Mouse (Mus musculus) heart, embryonic 10.5 days (tissue): ENCODE results near the gene Rps6kb1. TPM values are rescaled to one million over a fixed set of nuclear protein-coding genes. Genes with fewer than 3 reads are reported as not detected.
A peak's percentile ranks its signal among the peaks of the same experiment; 100 is the strongest.

Experiments
- DNase-seq: peaks from one replicate; pipeline ENCODE4 v3.0.0-alpha.2; 2017; ENCODE audit warnings: low spot score
- H3K27ac ChIP-seq: fragments of 300-500 bp; sonication (generic); 2 replicates; pipeline ENCODE4 v1.5.1; 2016; ENCODE audit warnings: mild to moderate bottlenecking
- H3K27me3 ChIP-seq: fragments of 300-500 bp; sonication (generic); 2 replicates; pipeline ENCODE4 v1.6.1; 2016; ENCODE audit warnings: mild to moderate bottlenecking; ENCODE audit not compliant: poor library complexity, insufficient read depth, severe bottlenecking
- H3K36me3 ChIP-seq: fragments of 300-500 bp; sonication (generic); 2 replicates; pipeline ENCODE4 v1.6.1; 2016; ENCODE audit warnings: mild to moderate bottlenecking, moderate library complexity
- H3K4me1 ChIP-seq: fragments of 300-500 bp; sonication (generic); 2 replicates; pipeline ENCODE4 v1.6.1; 2016; ENCODE audit warnings: mild to moderate bottlenecking
- H3K4me3 ChIP-seq: fragments of 300-500 bp; sonication (generic); 2 replicates; pipeline ENCODE4 v1.5.1; 2016; ENCODE audit warnings: mild to moderate bottlenecking, moderate library complexity
- H3K9me3 ChIP-seq: fragments of 300-500 bp; sonication (generic); 2 replicates; pipeline ENCODE4 v1.6.1; 2016; ENCODE audit warnings: mild to moderate bottlenecking, moderate library complexity
- WGBS: fragments of 180-500 bp; shearing (Covaris S2); methylation state at CpG from one replicate; pipeline ENCODE4 v1.1.7; 2016; 5-methylcytosine and 5-hydroxymethylcytosine counted together
- polyA plus RNA-seq: library from polyadenylated mRNA; unstranded; fragments of >200 nt; fragmentation: Nextera tagmentation; extraction: Ambion mirVana; gene quantifications from 2 replicates; pipeline ENCODE4 v1.2.1, GENCODE M21; 2016

Rps6kb1 gene
- 54.3 and 60.4 TPM in 2 replicates for polyA plus RNA-seq

- peak; percentile 100 for DNase-seq
- Histone ChIP-seq H3K9me3 (no peaks in the 10 kb centered on the region), H3K36me3 (peaks cover 10% of the 10 kb centered on the region), H3K4me3 (peak within 1 kb of the TSS; percentile 100), H3K27me3 (no peaks in the 10 kb centered on the region), H3K4me1 (peaks cover 16% of the 10 kb centered on the region; the same call in 1 of the 2 replicates), H3K27ac (peak within 1 kb of the TSS; percentile 98)
- WGBS, result under 1% methylated on average over 43 of the region's 43 CpGs
Observed at GRCm38 (mm10) chr11:86544639-86545299, at the start of gene Rps6kb1, which contains the start of gene Tubd1. Gene Rps6kb1, minus strand, starts transcription at chr11:86544805. Gene Tubd1, plus strand, starts transcription at chr11:86544991.

- Histone ChIP-seq H3K27me3 (no peaks in the 10 kb centered on the region), H3K36me3 (peaks cover 6% of the 10 kb centered on the region; the same call in 1 of the 2 replicates), H3K4me3 (no peak overlapping the region), H3K4me1 (peaks cover 14% of the 10 kb centered on the region), H3K9me3 (no peaks in the 10 kb centered on the region), H3K27ac (no peak overlapping the region)
- no peak for DNase-seq
- WGBS, result 87% methylated on average over 5 of the region's 5 CpGs
Observed at GRCm38 (mm10) chr11:86593443-86593842, 48.8 kb upstream of the Rps6kb1 start.

DNA sequence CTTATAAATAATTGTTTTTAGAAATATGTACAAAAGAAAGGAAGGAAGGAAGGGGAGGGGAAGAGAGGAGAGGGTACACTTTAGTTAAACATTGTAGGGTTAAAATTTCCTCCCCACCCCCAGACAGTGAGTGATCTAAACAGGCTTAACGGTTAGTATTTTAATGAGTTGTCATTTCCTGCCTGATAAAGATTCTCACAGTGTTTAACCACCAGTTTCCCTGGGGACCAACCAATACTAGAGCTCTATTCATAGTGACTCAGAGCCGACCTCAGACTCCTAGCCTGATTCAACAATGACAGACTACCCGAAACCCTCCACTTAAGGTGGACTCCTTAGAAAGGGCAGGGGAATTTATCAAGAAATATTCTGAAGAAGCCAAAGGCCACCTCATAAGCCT lies 48.4 kb upstream of the Rps6kb1 start:
- Histone ChIP-seq H3K9me3 (no peaks in the 10 kb centered on the region), H3K27me3 (no peaks in the 10 kb centered on the region), H3K27ac (no peak overlapping the region), H3K4me1 (peaks cover 17% of the 10 kb centered on the region), H3K4me3 (no peak overlapping the region), H3K36me3 (peaks cover 4% of the 10 kb centered on the region; the same call in 1 of the 2 replicates)
- DNase-seq, result no peak
- WGBS, result 29% methylated on average over 3 of the region's 3 CpGs

- H3K27ac ChIP-seq, result no peak overlapping the region
- no peak overlapping the region for H3K4me3 ChIP-seq
- no peaks in the 10 kb centered on the region for H3K27me3 ChIP-seq
- 82% methylated on average over 2 of the region's 2 CpGs for WGBS
- H3K9me3 ChIP-seq, result no peaks in the 10 kb centered on the region
- H3K36me3 ChIP-seq, result 0 out of 2 replicates have a peak, but pooled peaks cover 4% of the 10 kb centered on the region
- no peak for DNase-seq
- peaks cover 26% of the 10 kb centered on the region for H3K4me1 ChIP-seq
Observed at GRCm38 (mm10) chr11:86591931-86592616, 47.5 kb upstream of the Rps6kb1 start.

DNA sequence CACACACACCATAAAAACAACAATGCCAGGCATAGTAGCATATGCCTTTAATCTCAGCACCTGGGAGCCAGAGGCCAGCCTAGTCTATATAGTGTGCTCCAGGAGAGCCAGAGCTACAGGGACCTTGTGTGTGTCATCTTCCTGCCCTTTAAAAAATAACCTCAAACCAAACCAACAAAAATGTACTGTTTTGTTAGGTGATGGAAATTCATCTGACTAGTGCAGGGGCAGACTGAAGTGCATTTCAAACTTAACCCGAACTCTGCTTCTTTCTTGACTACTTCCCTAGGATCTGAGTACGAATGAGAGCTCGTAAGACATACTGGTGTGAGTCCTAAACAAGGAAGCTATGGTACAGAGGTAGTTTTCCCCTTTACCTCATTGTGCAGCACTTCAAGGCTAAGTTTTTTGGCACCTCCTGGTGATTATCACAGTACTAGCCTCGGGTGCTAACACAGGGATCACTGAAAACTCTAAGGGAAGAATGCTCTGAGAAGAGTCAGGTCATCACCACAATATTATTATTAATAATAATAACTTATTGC lies 46.8 kb upstream of the Rps6kb1 start:
- DNase-seq, result no peak
- WGBS, result 83% methylated on average over 4 of the region's 4 CpGs
- Histone ChIP-seq H3K36me3 (0 out of 2 replicates have a peak, but pooled peaks cover 4% of the 10 kb centered on the region), H3K4me1 (peaks cover 26% of the 10 kb centered on the region), H3K27ac (no peak overlapping the region), H3K27me3 (no peaks in the 10 kb centered on the region), H3K4me3 (no peak overlapping the region), H3K9me3 (no peaks in the 10 kb centered on the region)

DNA sequence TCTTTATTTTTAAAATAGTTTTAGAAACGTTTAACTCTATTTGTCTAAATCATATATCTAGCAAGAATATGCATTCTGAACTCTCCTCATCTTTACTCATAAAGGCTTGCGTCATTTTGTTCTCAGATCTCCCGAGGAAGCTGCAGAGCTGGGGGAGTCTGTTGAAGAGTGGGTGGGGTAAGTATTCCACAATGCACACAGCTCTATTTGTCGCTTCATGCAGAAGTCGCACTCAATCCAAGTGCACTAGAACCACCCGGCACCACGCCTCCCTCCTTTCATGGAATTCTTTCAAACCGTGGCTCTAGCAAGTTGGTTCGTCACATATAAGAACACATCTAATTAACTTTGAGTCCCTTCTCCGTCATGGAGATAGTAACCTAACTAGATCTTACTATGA lies 46.0 kb upstream of the Rps6kb1 start:
- no peak overlapping the region for H3K27ac ChIP-seq
- DNase-seq, result no peak
- H3K9me3 ChIP-seq, result no peaks in the 10 kb centered on the region
- H3K4me3 ChIP-seq, result no peak overlapping the region
- no peaks in the 10 kb centered on the region for H3K27me3 ChIP-seq
- H3K36me3 ChIP-seq, result 0 out of 2 replicates have a peak, but pooled peaks cover 4% of the 10 kb centered on the region
- 89% methylated on average over 10 of the region's 10 CpGs for WGBS
- peaks cover 26% of the 10 kb centered on the region for H3K4me1 ChIP-seq

DNA sequence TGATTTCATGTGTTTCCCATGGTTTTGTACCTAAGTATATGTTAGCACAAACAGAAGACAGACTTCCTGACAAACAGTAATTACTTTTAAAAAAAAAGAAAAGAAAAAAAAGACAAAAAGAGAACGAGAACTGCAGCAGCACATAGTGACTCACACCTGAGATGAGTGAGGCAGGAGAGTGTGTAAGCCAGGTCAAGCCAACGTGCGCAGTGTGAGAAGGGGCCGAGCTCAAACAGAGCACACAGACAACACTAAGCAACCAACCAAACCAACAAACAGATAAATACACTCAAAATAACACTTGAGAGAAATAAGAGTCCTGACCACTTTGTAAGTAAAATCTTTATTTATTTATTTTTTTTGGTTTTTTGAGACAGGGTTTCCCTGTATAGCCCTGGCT lies 45.5 kb upstream of the Rps6kb1 start:
- Histone ChIP-seq H3K4me1 (peaks cover 30% of the 10 kb centered on the region), H3K9me3 (no peaks in the 10 kb centered on the region), H3K4me3 (no peak overlapping the region), H3K36me3 (0 out of 2 replicates have a peak, but pooled peaks cover 4% of the 10 kb centered on the region), H3K27me3 (no peaks in the 10 kb centered on the region), H3K27ac (no peak overlapping the region)
- WGBS, result 86% methylated on average over 4 of the region's 4 CpGs
- DNase-seq, result no peak

DNA sequence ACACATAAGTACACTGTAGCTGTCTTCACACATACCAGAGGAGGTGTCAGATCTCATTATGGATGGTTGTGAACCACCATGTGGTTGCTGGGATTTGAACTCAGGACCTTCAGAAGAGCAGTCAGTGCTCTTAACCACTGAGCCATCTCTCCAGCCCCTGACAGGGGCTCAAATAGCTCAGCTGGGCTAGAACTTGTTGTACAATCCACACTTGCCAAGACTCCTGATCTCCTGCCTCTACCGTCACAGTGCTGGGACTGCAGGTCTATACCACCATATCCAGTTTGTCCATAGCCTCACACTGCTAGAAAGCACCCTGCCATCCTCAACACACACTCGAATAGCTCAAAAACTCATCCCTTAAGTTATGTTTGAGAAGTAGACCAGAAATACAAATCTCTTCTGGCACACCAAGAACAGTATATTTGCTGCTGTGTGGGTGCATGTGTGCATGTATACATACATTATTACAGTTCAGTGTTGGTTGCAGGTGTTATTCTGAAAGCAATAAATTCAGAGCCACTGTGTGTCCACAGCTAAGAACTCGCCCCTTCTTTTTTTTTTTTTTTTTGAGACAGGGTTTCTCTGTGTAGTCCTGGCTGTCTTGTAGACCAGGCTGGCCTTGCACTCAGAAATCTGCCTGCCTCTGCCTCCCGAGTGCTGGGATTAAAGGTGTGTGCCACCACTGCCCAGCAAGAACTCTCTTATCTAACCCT lies 44.1 kb upstream of the Rps6kb1 start:
- DNase-seq, result no peak
- Histone ChIP-seq H3K9me3 (no peaks in the 10 kb centered on the region), H3K4me1 (peaks cover 25% of the 10 kb centered on the region), H3K4me3 (no peak overlapping the region), H3K27ac (no peak overlapping the region), H3K36me3 (no peaks in the 10 kb centered on the region), H3K27me3 (no peaks in the 10 kb centered on the region)
- WGBS, result 86% methylated on average over 4 of the region's 4 CpGs

GRCm38 (mm10) chr11:86587830-86588229 lies 43.2 kb upstream of the Rps6kb1 start:
- H3K4me3 ChIP-seq, result peak overlapping the region; percentile 70; the same call in 1 of the 2 replicates
- no peaks in the 10 kb centered on the region for H3K27me3 ChIP-seq
- peak overlapping the region; percentile 95 for H3K27ac ChIP-seq
- no peak for DNase-seq
- no peaks in the 10 kb centered on the region for H3K9me3 ChIP-seq
- no peaks in the 10 kb centered on the region for H3K36me3 ChIP-seq
- 30% methylated on average over 7 of the region's 7 CpGs for WGBS
- H3K4me1 ChIP-seq, result peaks cover 18% of the 10 kb centered on the region

DNA sequence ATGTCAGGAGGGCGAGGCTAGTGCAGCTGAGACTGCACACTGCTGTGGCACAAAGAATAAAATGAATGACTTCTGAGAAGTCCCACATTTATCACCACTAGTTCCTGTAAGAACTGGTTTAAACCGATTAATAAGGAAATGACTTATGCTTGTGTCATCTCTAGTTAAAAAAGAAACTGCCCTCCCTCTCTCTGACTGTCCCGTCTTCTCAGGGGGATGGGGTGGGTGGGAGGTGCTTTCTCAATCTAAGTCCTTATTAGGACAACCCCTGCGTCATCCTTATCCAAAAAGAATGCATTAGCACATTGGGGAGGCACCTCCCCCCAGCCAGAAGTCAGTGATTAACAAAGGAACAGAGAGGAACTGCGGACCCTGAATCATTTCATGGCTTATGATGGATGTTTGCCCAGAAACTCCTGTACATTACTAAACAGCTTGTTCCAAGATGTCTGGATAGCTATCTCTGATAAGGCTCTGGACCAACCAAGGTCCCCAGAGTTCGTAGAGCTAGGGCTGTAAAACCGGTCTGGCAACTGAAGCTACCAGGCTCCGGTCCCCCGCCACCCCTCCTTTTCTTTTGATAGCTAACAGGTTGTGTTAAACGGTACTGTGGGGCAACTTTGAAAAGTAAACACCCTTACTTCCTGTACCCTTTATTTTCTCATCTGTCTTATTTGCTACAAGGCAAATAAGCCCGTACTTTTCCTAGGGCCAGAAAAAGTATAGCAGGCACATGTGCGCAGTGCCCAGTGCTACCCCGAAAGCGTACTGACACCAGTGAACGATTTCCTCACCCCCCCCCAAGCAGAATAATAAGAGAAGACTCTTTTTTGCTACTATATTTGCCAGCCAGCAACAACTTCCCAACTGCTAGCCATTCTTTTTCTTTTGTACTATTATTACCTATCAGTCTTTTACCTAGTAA lies 42.5 kb upstream of the Rps6kb1 start:
- H3K4me1 ChIP-seq, result peaks cover 15% of the 10 kb centered on the region
- no peaks in the 10 kb centered on the region for H3K9me3 ChIP-seq

DNA sequence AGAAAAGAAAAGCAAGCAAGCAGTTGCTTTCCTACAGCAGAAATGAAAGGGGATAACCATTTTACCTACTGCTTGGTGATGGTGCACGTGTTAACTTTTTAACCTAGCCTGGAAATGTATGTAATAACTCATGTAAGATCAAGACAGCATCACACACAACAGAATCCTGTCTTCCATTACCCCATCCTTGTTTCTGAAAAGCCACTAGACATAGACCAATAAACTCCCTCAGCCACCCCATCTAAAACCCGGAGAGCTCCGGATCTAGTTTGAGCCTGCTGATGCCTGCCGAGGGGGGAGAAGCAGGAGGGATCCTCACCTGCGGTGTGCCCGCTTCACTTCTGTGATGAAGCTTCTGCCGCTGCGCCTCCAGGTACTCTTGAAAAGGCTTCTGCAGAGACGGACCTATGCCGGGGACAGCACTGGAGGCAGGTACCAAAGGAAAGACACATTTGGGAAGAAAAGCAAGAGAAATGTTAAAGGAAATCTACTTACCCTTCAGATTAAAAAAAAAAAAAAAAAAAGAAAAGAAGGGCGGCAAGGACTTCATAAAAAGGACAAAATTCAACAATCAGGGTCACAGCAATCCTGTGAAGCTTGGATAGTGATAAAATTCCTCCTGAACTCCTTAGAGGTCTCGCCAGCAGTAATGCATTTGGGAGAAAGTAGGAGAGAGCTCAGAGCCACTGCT lies 41.7 kb upstream of the Rps6kb1 start:
- no peaks in the 10 kb centered on the region for H3K36me3 ChIP-seq
- peaks cover 23% of the 10 kb centered on the region for H3K4me1 ChIP-seq
- H3K27me3 ChIP-seq, result no peaks in the 10 kb centered on the region
- H3K27ac ChIP-seq, result peak overlapping the region; percentile 95
- H3K9me3 ChIP-seq, result no peaks in the 10 kb centered on the region
- no peak for DNase-seq
- 8% methylated on average over 12 of the region's 12 CpGs for WGBS
- H3K4me3 ChIP-seq, result peak overlapping the region; percentile 70

More for the DNA sequence above, 42.5 kb upstream of the Rps6kb1 start:
- WGBS, result 3% methylated on average over 15 of the region's 15 CpGs
- peak; percentile 92 for DNase-seq
- H3K36me3 ChIP-seq, result no peaks in the 10 kb centered on the region
- no peaks in the 10 kb centered on the region for H3K27me3 ChIP-seq
- H3K4me3 ChIP-seq, result peak overlapping the region; percentile 70
- peak overlapping the region; percentile 95 for H3K27ac ChIP-seq
